8 mouse cellular contexts compared by ENCODE assay signal in genomic region chr15:7931605-7932008, GRCm38 (mm10).
A peak's percentile ranks its signal among the peaks of the same experiment; 100 is the strongest.
DNase-seq lines count a peak whose midpoint lies in the region; ATAC-seq and TF ChIP-seq lines count a peak whose summit lies in the region.

No protein-coding gene starts in this region.

- no peaks in the 10 kb centered on the region for H3K9me3 ChIP-seq in embryonic facial prominence, embryonic 14.5 days (ENCODE audit: control insufficient read depth, low read length)
- H3K9me3 ChIP-seq in embryonic facial prominence, embryonic 10.5 days: no peaks in the 10 kb centered on the region
- no peaks in the 10 kb centered on the region for H3K9me3 ChIP-seq in intestine, embryonic 16.5 days (ENCODE audit: control insufficient read depth, low read length)
- no peaks in the 10 kb centered on the region for H3K9me3 ChIP-seq in lung, embryonic 14.5 days (ENCODE audit: low read depth, low read length)
- no peaks in the 10 kb centered on the region for H3K9me3 ChIP-seq in neural tube, embryonic 15.5 days (replicated peaks)

- WGBS in embryonic facial prominence, embryonic 14.5 days: 62% methylated on average over 8 of the region's 8 CpGs
- WGBS in embryonic facial prominence, embryonic 10.5 days: 89% methylated on average over 8 of the region's 8 CpGs
- 53% methylated on average over 8 of the region's 8 CpGs for WGBS in intestine, embryonic 16.5 days
- WGBS in lung, embryonic 14.5 days: 52% methylated on average over 8 of the region's 8 CpGs
- 83% methylated on average over 8 of the region's 8 CpGs for WGBS in neural tube, embryonic 15.5 days

- peak; percentile 66 for DNase-seq in embryonic facial prominence, embryonic 14.5 days (ENCODE audit: low spot score)
- DNase-seq in embryonic facial prominence, embryonic 10.5 days (ENCODE audit: low spot score): no peak
- DNase-seq in lung, embryonic 14.5 days: peak; percentile 75
- peak; percentile 24 to 60 for DNase-seq in urinary bladder, postnatal 4 days (ENCODE audit: low spot score in 2 of 2)

- no peak for TF ChIP-seq POLR2A in bone marrow macrophage, adult 2 months (IDR thresholded peaks at IDR 0.05; ENCODE audit: borderline replicate concordance, low read depth, low read length)

- no peak overlapping the region for H3K27ac ChIP-seq in embryonic facial prominence, embryonic 14.5 days (replicated peaks; ENCODE audit: low read depth, low read length)
- H3K27ac ChIP-seq in embryonic facial prominence, embryonic 10.5 days (replicated peaks): no peak overlapping the region
- peak overlapping the region; percentile 63 for H3K27ac ChIP-seq in bone marrow macrophage, adult 2 months (ENCODE audit: insufficient read depth, low read depth, low read length)
- no peak overlapping the region for H3K27ac ChIP-seq in intestine, embryonic 16.5 days (ENCODE audit: low read length)
- H3K27ac ChIP-seq in lung, embryonic 14.5 days (ENCODE audit: low read depth): no peak overlapping the region; the same call in 1 of the 2 replicates
- no peak overlapping the region for H3K27ac ChIP-seq in neural tube, embryonic 15.5 days (replicated peaks)

- H3K36me3 ChIP-seq in embryonic facial prominence, embryonic 14.5 days (ENCODE audit: control insufficient read depth, insufficient read depth, low read length): no peaks in the 10 kb centered on the region
- no peaks in the 10 kb centered on the region for H3K36me3 ChIP-seq in embryonic facial prominence, embryonic 10.5 days (replicated peaks)
- H3K36me3 ChIP-seq in intestine, embryonic 16.5 days (ENCODE audit: control insufficient read depth, insufficient read depth, low read length): no peaks in the 10 kb centered on the region
- no peaks in the 10 kb centered on the region for H3K36me3 ChIP-seq in lung, embryonic 14.5 days (ENCODE audit: insufficient read depth)
- no peaks in the 10 kb centered on the region for H3K36me3 ChIP-seq in neural tube, embryonic 15.5 days

- ATAC-seq in embryonic facial prominence, embryonic 14.5 days (ENCODE audit: low read depth): 0 out of 2 replicates have a peak, but pooled peaks have one; percentile 30
- ATAC-seq in intestine, embryonic 16.5 days: peak; percentile 66
- peak; percentile 89 for ATAC-seq in lung, embryonic 14.5 days (ENCODE audit: insufficient read depth)
- ATAC-seq in monocyte, adult 5-6 weeks (replicated peaks; ENCODE audit: insufficient number of reproducible peaks, low FRiP score, low TSS enrichment, poor library complexity, severe bottlenecking): no peak
- ATAC-seq in neural tube, embryonic 15.5 days (ENCODE audit: low FRiP score): no peak; the same call in 1 of the 2 replicates

- TF ChIP-seq CTCF in bone marrow macrophage, adult 2 months (IDR thresholded peaks at IDR 0.05; ENCODE audit: low read depth, low read length): no peak
- TF ChIP-seq CTCF in lung, embryonic 14.5 days (IDR thresholded peaks at IDR 0.05; ENCODE audit: low read depth): no peak

- no peak overlapping the region for H3K4me2 ChIP-seq in embryonic facial prominence, embryonic 14.5 days (ENCODE audit: low read depth, low read length)
- H3K4me2 ChIP-seq in intestine, embryonic 16.5 days (ENCODE audit: low read depth, low read length): no peak overlapping the region
- H3K4me2 ChIP-seq in lung, embryonic 14.5 days: peak overlapping the region; percentile 18; the same call in 1 of the 2 replicates
- H3K4me2 ChIP-seq in neural tube, embryonic 15.5 days: no peak overlapping the region

- no peak overlapping the region for H3K9ac ChIP-seq in embryonic facial prominence, embryonic 14.5 days (ENCODE audit: low read depth, low read length)
- no peak overlapping the region for H3K9ac ChIP-seq in intestine, embryonic 16.5 days (ENCODE audit: low read depth, low read length)
- no peak overlapping the region for H3K9ac ChIP-seq in lung, embryonic 14.5 days
- no peak overlapping the region for H3K9ac ChIP-seq in neural tube, embryonic 15.5 days (replicated peaks)

- no peak overlapping the region for H3K4me3 ChIP-seq in embryonic facial prominence, embryonic 14.5 days (ENCODE audit: low read depth, low read length)
- no peak overlapping the region for H3K4me3 ChIP-seq in embryonic facial prominence, embryonic 10.5 days
- peak overlapping the region; percentile 33 for H3K4me3 ChIP-seq in bone marrow macrophage, adult 2 months (ENCODE audit: insufficient read depth, low read length)
- H3K4me3 ChIP-seq in intestine, embryonic 16.5 days (ENCODE audit: low read length): no peak overlapping the region
- no peak overlapping the region for H3K4me3 ChIP-seq in lung, embryonic 14.5 days (ENCODE audit: low read depth, low read length)
- H3K4me3 ChIP-seq in neural tube, embryonic 15.5 days (replicated peaks): no peak overlapping the region

- no peaks in the 10 kb centered on the region for H3K27me3 ChIP-seq in embryonic facial prominence, embryonic 14.5 days (replicated peaks; ENCODE audit: control insufficient read depth, insufficient read depth, low read length)
- H3K27me3 ChIP-seq in embryonic facial prominence, embryonic 10.5 days (replicated peaks; ENCODE audit: low read depth, poor library complexity, severe bottlenecking): no peaks in the 10 kb centered on the region
- no peaks in the 10 kb centered on the region for H3K27me3 ChIP-seq in intestine, embryonic 16.5 days (replicated peaks; ENCODE audit: control insufficient read depth, insufficient read depth, low read length)
- H3K27me3 ChIP-seq in lung, embryonic 14.5 days (ENCODE audit: insufficient read depth, low read length): no peaks in the 10 kb centered on the region
- no peaks in the 10 kb centered on the region for H3K27me3 ChIP-seq in neural tube, embryonic 15.5 days (replicated peaks)

- no peaks in the 10 kb centered on the region for H3K4me1 ChIP-seq in embryonic facial prominence, embryonic 14.5 days (ENCODE audit: control insufficient read depth, insufficient read depth, low read length)
- H3K4me1 ChIP-seq in embryonic facial prominence, embryonic 10.5 days: no peaks in the 10 kb centered on the region
- peaks cover 11% of the 10 kb centered on the region for H3K4me1 ChIP-seq in bone marrow macrophage, adult 2 months (ENCODE audit: control insufficient read depth, insufficient read depth, low read length)
- H3K4me1 ChIP-seq in intestine, embryonic 16.5 days (ENCODE audit: control insufficient read depth, insufficient read depth, low read length): peaks cover 4% of the 10 kb centered on the region; the same call in 1 of the 2 replicates
- H3K4me1 ChIP-seq in lung, embryonic 14.5 days (ENCODE audit: insufficient read depth): 0 out of 2 replicates have a peak, but pooled peaks cover 6% of the 10 kb centered on the region
- H3K4me1 ChIP-seq in neural tube, embryonic 15.5 days: no peaks in the 10 kb centered on the region

Comparison
In these comparisons a context has a peak if more than half of its experiments do, and no peak if none do; other contexts are left out.
1. ATAC-seq: peak in embryonic facial prominence, embryonic 14.5 days (single experiment), intestine, embryonic 16.5 days (single experiment) and lung, embryonic 14.5 days (single experiment); none in monocyte, adult 5-6 weeks (single experiment) and neural tube, embryonic 15.5 days (single experiment).